Mouse (Mus musculus) limb, embryonic 13.5 days (tissue): Measurements from ENCODE around the gene Plekhg1. TPM values are rescaled to one million over a fixed set of nuclear protein-coding genes. Genes with fewer than 3 reads are reported as not detected.

Source experiments
- ATAC-seq: fragments of 200-750 bp; cut with Nextera tagmentation; 2 replicates; pipeline ENCODE4 v1.8.0; 2017; ENCODE audit warnings: low read depth, moderate number of reproducible peaks, moderate TSS enrichment; ENCODE audit not compliant: low FRiP score
- H3K27ac ChIP-seq: fragments of 300-500 bp; sonication (generic); 2 replicates; pipeline ENCODE4 v1.5.1; 2015; ENCODE audit warnings: inconsistent platforms, mild to moderate bottlenecking, moderate library complexity
- H3K27me3 ChIP-seq: fragments of 300-500 bp; sonication (generic); 2 replicates; pipeline ENCODE4 v1.6.1; 2015; ENCODE audit warnings: mild to moderate bottlenecking, inconsistent platforms
- H3K36me3 ChIP-seq: fragments of 300-500 bp; sonication (generic); 2 replicates; pipeline ENCODE4 v1.6.1; 2015; ENCODE audit warnings: inconsistent platforms, mild to moderate bottlenecking, moderate library complexity
- H3K4me1 ChIP-seq: fragments of 300-500 bp; sonication (generic); 2 replicates; pipeline ENCODE4 v1.6.1; 2015; ENCODE audit warnings: inconsistent platforms
- H3K4me2 ChIP-seq: fragments of 300-500 bp; sonication (generic); replicated peaks from 2 replicates; pipeline ENCODE4 v1.6.1; 2015; ENCODE audit warnings: inconsistent platforms, mild to moderate bottlenecking, moderate library complexity
- H3K4me3 ChIP-seq: fragments of 300-500 bp; sonication (generic); 2 replicates; pipeline ENCODE4 v1.5.1; 2015; ENCODE audit warnings: moderate library complexity, mild to moderate bottlenecking, inconsistent platforms
- H3K9ac ChIP-seq: fragments of 300-500 bp; sonication (generic); 2 replicates; pipeline ENCODE4 v1.6.1; 2015; ENCODE audit warnings: mild to moderate bottlenecking, inconsistent platforms
- H3K9me3 ChIP-seq: fragments of 300-500 bp; sonication (generic); 2 replicates; pipeline ENCODE4 v1.6.1; 2016; ENCODE audit warnings: inconsistent platforms
- WGBS: fragments of 180-500 bp; shearing (Covaris S2); methylation state at CpG from one replicate; pipeline ENCODE4 v1.1.7; 2015; 5-methylcytosine and 5-hydroxymethylcytosine counted together
- polyA plus RNA-seq: library from polyadenylated mRNA; unstranded; fragments of >200 nt; fragmentation: Nextera tagmentation; extraction: Ambion mirVana; gene quantifications from 2 replicates; pipeline ENCODE4 v1.2.1, GENCODE M21; 2015

Plekhg1 gene
- 15.9 and 16.9 TPM in 2 replicates for polyA plus RNA-seq

DNA sequence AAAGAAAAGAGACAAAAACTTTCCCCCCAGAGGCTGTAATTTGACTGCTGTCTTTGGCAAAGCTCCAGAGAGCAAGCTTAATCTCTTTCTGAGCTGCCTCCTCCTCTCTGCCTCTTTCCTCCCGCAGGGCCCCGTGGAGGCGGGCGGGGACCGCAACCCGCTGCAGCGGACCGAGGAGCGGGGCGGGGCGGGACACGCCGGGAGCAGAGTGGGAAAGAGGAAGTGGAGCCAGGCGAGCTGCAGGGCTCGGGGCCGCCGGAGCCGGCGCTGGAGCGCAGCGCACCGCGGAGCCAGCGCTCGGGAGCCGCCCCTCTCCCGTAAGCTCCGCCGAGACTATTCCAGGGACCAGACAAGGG, at the start of gene Plekhg1:
Gene Plekhg1, plus strand, starts transcription at position 217 of the 356 bp plus-strand sequence.
- peak; percentile 90 for ATAC-seq
- H3K9me3 ChIP-seq: no peaks in the 10 kb centered on the region
- peak within 1 kb of the TSS; percentile 72 for H3K4me3 ChIP-seq
- H3K4me1 ChIP-seq: peaks cover 27% of the 10 kb centered on the region
- H3K27me3 ChIP-seq: no peaks in the 10 kb centered on the region
- peak within 1 kb of the TSS; percentile 92 for H3K27ac ChIP-seq
- H3K9ac ChIP-seq: peak within 1 kb of the TSS; percentile 83
- H3K36me3 ChIP-seq: no peaks in the 10 kb centered on the region; the same call in 1 of the 2 replicates
- WGBS: 0% methylated on average over 24 of the region's 29 CpGs
- peak within 1 kb of the TSS; percentile 82 for H3K4me2 ChIP-seq

DNA sequence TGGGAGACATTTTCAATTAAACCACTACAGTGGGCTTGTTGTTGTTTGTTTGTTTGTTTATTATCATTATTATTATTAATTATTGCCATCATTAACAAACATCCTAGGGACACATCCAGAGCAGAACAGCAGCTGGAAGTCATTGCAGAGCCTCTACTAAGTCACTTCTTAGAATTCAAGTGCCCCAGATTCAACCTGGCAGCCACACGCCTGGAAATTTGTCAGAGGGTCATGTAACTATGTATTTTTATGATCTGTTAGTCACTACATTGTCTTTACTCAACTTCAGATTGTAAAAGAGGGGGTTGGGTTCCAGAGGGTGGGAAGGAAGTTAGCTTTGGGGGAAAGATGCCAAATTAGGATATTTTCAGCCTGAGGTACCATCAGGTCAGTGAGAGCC, 47.4 kb upstream of the Plekhg1 start:
- 31% methylated on average over 1 of the region's 1 CpGs for WGBS
- no peak for ATAC-seq
- no peak overlapping the region for H3K4me3 ChIP-seq

DNA sequence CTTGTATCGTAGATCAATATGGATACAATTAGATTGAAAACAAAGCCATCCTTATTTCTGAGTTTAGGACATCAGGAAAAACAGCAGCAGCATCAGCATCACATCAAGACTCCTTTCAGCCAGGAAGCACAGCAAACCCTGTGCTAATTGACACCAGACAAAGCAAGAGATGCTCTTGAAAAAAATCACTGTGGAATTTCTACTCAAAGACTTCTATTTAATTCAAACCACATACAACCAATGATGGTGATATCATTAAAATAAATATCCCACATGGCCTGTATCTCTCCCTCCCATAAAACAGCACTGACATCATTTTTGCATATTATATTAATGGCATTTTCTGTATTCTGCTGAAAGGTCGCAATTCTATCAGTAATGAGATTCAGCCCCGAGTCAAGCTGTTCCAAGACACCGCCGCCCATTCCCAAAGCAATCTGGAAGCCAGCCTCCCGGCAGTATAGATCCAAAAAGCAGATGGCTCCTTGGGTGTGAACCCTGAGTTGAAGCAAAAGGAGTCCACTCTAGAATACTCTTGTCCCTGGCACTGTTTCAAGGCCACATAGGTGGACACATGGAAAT, 46.4 kb upstream of the Plekhg1 start:
- peak; percentile 57; the same call in 1 of the 2 replicates for ATAC-seq
- Histone ChIP-seq H3K9me3 (no peaks in the 10 kb centered on the region), H3K4me1 (peaks cover 29% of the 10 kb centered on the region), H3K36me3 (no peaks in the 10 kb centered on the region), H3K4me3 (no peak overlapping the region), H3K27me3 (no peaks in the 10 kb centered on the region), H3K27ac (no peak overlapping the region), H3K9ac (no peak overlapping the region), H3K4me2 (no peak overlapping the region)
- 32% methylated on average over 6 of the region's 6 CpGs for whole genome bisulfite sequencing

More for the DNA sequence above, 47.4 kb upstream of the Plekhg1 start:
- Histone ChIP-seq H3K4me2 (no peak overlapping the region), H3K9ac (no peak overlapping the region), H3K27me3 (no peaks in the 10 kb centered on the region), H3K36me3 (no peaks in the 10 kb centered on the region), H3K9me3 (no peaks in the 10 kb centered on the region), H3K4me1 (peaks cover 29% of the 10 kb centered on the region), H3K27ac (no peak overlapping the region)

DNA sequence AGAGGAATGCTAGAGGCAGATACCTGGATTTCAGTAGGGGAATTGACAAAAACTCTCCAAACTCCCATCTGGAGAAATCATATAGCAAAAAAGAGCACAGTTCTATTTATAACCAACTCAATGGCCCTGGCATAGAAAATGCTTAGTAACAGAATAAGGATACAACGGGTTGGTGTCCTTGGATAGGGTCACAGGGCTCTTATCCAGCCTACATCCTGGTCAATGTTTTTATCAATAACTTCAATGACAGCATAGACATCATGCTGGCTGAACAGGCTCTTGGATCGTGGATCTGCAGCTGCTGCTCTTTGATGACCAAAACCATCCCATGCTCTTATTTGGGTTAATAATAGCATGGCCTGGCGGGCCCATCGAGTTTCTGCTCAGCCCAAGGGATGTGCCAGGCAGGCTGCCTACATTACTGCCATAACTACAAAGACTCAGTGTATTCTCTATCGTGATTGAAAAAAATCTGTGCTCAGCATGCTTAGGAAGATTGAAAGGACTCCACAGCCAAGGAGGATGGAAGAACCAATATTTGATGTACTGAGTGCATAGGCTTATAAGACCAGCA, 44.7 kb upstream of the Plekhg1 start:
- no peaks in the 10 kb centered on the region for H3K9me3 ChIP-seq
- H3K4me3 ChIP-seq: no peak overlapping the region
- H3K4me2 ChIP-seq: no peak overlapping the region
- no peaks in the 10 kb centered on the region for H3K27me3 ChIP-seq
- H3K9ac ChIP-seq: no peak overlapping the region
- H3K27ac ChIP-seq: no peak overlapping the region
- no peaks in the 10 kb centered on the region for H3K36me3 ChIP-seq
- WGBS: 82% methylated on average over 5 of the region's 5 CpGs
- peaks cover 37% of the 10 kb centered on the region for H3K4me1 ChIP-seq
- ATAC-seq: no peak

DNA sequence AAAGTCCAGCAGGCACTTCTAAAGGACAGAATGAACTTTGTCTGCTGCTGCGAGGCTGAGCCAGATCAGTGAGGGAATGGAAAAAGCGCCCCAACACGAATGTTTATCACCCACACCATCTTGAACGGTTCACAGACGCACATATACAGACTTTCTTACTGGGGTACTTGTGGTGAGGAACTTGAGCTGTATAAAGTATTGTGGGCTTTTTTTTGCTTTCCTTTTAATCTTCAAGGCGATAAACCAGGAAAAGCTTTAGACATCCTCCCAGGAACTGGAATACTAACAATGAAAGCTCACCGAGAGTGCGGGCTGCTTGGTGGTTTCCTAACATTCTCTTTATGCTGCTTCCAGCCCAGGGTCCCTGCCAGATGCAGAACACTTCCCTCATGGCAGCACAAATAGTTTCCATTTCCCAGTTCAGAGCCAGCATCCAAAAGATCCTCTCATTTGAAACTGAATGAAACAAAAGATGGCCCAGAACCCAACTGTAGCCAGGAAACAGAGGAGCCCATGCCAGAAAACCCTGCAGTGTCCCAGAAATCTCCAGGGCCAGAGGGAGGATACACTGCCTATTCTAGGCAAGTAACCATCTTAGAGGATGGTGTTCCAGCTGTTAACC, 43.3 kb upstream of the Plekhg1 start:
- H3K9me3 ChIP-seq: no peaks in the 10 kb centered on the region
- no peak overlapping the region for H3K9ac ChIP-seq
- no peaks in the 10 kb centered on the region for H3K36me3 ChIP-seq
- no peak overlapping the region for H3K4me3 ChIP-seq
- peak overlapping the region; percentile 35 for H3K4me2 ChIP-seq
- peaks cover 49% of the 10 kb centered on the region for H3K4me1 ChIP-seq
- no peaks in the 10 kb centered on the region for H3K27me3 ChIP-seq
- ATAC-seq: peak; percentile 52
- peak overlapping the region; percentile 69 for H3K27ac ChIP-seq
- WGBS: 38% methylated on average over 8 of the region's 8 CpGs

DNA sequence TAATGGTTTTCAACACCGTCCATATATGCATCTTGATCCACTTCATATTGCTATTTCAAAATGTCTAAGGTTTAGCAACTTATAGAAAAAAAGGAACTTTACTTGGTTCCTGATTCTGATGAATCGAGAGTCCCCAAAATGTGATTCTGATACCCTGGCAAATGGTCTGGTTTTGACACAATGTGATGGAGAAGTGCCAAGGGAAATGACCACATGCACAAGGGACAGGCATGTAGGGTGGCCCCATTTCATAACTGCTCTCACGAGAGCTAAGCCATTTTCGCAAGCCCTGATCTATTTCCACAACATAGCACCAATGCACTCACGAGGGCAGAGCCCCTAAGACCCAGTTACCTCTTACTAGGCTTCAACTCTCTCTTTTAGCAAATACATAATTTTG, 42.7 kb upstream of the Plekhg1 start:
- no peak overlapping the region for H3K4me3 ChIP-seq
- 70% methylated on average over 5 of the region's 5 CpGs for WGBS
- H3K27me3 ChIP-seq: no peaks in the 10 kb centered on the region
- no peak overlapping the region for H3K4me2 ChIP-seq
- no peak overlapping the region for H3K27ac ChIP-seq
- no peak for ATAC-seq
- H3K9ac ChIP-seq: no peak overlapping the region
- H3K9me3 ChIP-seq: no peaks in the 10 kb centered on the region
- no peaks in the 10 kb centered on the region for H3K36me3 ChIP-seq
- peaks cover 54% of the 10 kb centered on the region for H3K4me1 ChIP-seq

DNA sequence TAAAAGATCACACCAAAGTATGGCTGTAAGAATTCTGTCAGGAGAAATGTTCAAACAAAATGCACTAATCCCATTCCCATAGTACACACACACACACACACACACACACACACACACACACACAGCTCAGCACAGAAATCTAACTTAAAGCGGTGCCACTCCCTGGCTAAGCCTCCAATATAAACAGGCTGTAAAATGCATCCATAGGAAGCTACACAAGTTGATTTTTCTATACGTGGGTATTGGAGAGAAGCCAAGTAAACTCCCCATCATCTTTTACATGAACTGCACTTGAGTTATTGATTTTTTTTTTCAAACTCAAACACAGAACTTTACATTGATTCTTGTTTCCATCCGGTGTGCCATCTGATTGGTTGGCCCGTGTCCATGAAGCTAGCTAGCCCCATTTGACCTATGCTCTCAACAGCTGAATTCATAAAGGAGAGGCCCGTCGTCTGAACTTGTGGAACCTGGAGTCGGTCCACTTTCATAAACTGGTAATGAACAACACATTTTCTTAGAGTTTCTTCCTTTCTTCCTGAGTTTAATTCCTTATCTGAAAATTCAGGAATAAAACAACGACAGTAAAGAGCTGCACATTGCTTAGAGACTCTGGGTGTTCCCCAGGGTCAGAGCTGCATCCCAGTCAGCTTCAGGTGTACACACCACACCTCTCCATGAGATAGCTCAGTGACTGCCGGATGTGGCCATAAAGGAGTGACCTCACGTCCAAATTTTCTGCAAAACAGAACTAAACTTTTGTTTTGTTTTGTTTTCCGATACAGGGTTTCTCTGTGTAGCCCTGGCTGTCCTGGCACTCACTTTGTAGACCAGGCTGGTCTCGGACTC, 39.7 kb upstream of the Plekhg1 start:
- H3K27ac ChIP-seq: peak overlapping the region; percentile 55
- no peaks in the 10 kb centered on the region for H3K27me3 ChIP-seq
- H3K9me3 ChIP-seq: no peaks in the 10 kb centered on the region
- no peak overlapping the region for H3K4me3 ChIP-seq
- H3K9ac ChIP-seq: no peak overlapping the region
- no peak overlapping the region for H3K4me2 ChIP-seq
- peak; percentile 66 for ATAC-seq
- peaks cover 52% of the 10 kb centered on the region for H3K4me1 ChIP-seq
- no peaks in the 10 kb centered on the region for H3K36me3 ChIP-seq
- WGBS: 33% methylated on average over 12 of the region's 12 CpGs

DNA sequence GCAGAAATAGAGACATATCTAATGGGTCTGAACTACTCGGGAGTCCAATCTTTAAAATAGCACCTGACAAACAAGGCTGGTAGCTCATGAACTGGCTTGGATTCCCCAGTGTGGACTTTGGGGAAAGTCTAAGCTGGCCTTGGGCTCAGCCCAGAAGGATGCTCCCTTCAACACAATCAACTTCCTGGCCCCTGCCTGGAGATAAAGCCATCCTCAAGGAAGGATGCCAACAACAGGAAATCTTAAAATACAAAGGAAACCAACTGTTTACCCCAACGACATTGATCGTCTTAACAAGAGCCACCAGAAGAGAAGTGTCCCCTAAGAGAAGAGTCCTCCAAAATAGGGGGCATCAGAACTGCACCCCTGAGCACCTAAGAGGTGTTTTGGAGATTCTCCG, 38.3 kb upstream of the Plekhg1 start:
- Histone ChIP-seq H3K4me2 (no peak overlapping the region), H3K36me3 (no peaks in the 10 kb centered on the region), H3K4me3 (no peak overlapping the region), H3K27me3 (no peaks in the 10 kb centered on the region), H3K9me3 (no peaks in the 10 kb centered on the region), H3K27ac (no peak overlapping the region), H3K4me1 (peaks cover 38% of the 10 kb centered on the region), H3K9ac (no peak overlapping the region)
- no peak for ATAC-seq
- 82% methylated on average over 4 of the region's 4 CpGs for WGBS

DNA sequence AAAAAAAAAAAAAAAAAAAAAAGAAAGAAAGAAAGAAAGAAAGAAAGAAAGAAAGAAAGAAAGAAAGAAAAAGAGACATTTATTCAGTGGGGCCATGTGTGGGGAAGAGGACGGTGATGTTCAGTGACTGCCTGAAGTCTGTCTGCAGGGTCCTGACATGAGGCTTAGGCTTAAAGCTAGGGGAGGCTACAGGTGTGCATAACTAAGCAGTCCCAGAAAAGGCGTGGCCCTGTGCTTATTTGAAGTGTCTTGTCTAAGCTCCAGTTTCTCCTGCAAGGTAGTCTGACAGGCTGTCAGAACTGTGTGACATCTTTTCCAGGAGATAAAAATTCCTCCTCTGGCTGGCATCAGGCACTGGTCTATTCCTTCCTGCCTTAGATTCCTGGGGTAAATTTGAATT, 37.6 kb upstream of the Plekhg1 start:
- Histone ChIP-seq H3K4me1 (peaks cover 33% of the 10 kb centered on the region), H3K9ac (no peak overlapping the region), H3K27me3 (no peaks in the 10 kb centered on the region), H3K4me2 (no peak overlapping the region), H3K36me3 (no peaks in the 10 kb centered on the region), H3K27ac (no peak overlapping the region), H3K9me3 (no peaks in the 10 kb centered on the region), H3K4me3 (no peak overlapping the region)
- ATAC-seq: no peak
- 70% methylated on average over 2 of the region's 2 CpGs for WGBS

DNA sequence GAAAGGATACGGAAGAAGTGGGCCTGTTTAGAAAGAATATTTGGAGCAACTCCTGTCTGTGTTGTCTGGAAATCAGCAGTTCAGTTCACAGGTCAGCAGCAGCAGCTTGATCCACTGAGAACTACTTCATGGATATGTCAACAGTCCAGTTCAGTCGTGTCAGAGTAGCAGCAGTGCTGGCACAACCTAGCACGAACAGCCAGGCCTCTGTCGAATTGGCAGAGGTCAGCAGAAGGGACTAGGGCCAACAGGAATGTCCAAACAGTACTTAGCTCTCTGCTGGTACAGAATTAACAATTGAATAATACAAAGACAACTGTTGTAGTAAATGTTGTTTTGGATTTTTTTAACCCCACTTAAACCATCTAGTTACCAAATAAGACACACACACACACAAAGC, 33.9 kb upstream of the Plekhg1 start:
- no peak for ATAC-seq
- 79% methylated on average over 4 of the region's 4 CpGs for WGBS

DNA sequence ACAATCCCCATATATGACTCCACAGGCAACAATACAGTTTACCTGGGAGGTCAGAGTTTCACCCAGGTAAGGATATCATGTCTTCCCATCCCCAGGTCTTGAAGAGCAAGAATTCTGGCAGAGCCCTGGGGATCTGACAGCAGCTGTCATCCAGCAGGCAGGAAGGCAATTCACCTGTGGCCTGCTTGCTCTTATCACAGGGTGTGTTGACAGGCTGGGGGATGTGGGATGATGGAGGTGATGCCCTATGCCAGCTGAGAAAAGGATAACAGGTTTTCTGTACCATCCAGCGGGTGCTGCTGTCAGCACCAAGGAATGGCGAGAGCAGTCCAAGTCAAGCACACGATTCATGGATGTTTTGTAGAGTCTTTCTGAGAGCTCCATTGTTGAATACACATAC, 30.1 kb upstream of the Plekhg1 start:
- 80% methylated on average over 3 of the region's 3 CpGs for WGBS
- H3K27ac ChIP-seq: no peak overlapping the region
- no peak for ATAC-seq
- H3K4me3 ChIP-seq: no peak overlapping the region
- H3K4me2 ChIP-seq: no peak overlapping the region
- H3K4me1 ChIP-seq: no peaks in the 10 kb centered on the region
- no peaks in the 10 kb centered on the region for H3K9me3 ChIP-seq
- H3K9ac ChIP-seq: no peak overlapping the region
- H3K36me3 ChIP-seq: no peaks in the 10 kb centered on the region
- H3K27me3 ChIP-seq: no peaks in the 10 kb centered on the region

More for the DNA sequence above, 33.9 kb upstream of the Plekhg1 start:
- Histone ChIP-seq H3K9me3 (no peaks in the 10 kb centered on the region), H3K4me1 (peaks cover 18% of the 10 kb centered on the region), H3K9ac (no peak overlapping the region), H3K36me3 (no peaks in the 10 kb centered on the region), H3K27ac (no peak overlapping the region), H3K27me3 (no peaks in the 10 kb centered on the region), H3K4me3 (no peak overlapping the region), H3K4me2 (no peak overlapping the region)

DNA sequence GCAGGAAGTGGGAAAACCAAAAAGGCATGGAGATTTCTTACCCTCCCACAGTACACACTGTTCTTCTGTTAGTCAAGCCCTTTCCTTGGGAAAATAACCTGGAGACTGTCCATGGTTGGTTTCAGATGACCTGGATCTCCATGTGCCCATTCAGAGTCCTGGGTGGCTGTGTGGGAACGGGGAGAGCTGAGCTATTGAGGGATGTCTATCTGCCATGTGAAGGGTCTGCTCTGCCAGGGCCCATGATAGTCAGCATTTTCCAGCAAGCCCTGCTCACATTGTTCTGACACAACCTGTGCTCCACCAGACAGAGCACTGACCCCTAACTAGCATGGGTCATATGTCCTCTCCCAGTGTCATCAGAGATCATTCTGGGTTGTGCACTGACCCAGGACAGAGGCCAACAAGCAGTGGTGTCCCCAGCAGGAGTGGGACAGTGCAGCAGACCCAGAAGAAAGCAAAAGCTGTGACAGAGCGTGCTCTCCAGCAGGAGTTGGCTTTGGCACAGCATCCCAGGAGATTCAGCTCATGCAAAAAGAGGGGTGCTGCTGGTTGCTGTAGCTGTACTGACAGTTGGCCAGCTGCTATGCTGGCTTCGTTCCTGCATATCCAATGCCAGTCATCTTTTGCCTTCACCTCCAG, 24.7 kb upstream of the Plekhg1 start:
- H3K27ac ChIP-seq: no peak overlapping the region
- H3K36me3 ChIP-seq: no peaks in the 10 kb centered on the region
- H3K9ac ChIP-seq: no peak overlapping the region
- H3K27me3 ChIP-seq: no peaks in the 10 kb centered on the region
- H3K4me2 ChIP-seq: no peak overlapping the region
- 87% methylated on average over 3 of the region's 3 CpGs for WGBS
- H3K4me3 ChIP-seq: no peak overlapping the region
- no peak for ATAC-seq
- H3K4me1 ChIP-seq: no peaks in the 10 kb centered on the region
- no peaks in the 10 kb centered on the region; the same call in 1 of the 2 replicates for H3K9me3 ChIP-seq
